Mouse (Mus musculus) lung, embryonic 16.5 days (tissue): ENCODE measurements at regions not wholly inside any gene's neighbourhood (a gene's known extent, or its start where the extent isn't known, plus 50 kb on each side); places are given as distances from the start of the nearest gene placed in this dataset.

ENCODE experiments used
- ATAC-seq: fragments of 200-750 bp; cut with Nextera tagmentation; 2 replicates; pipeline ENCODE4 v1.8.0; 2017; ENCODE audit warnings: low read depth, mild to moderate bottlenecking, moderate library complexity
- H3K27ac ChIP-seq: fragments of 300-500 bp; sonication (generic); 2 replicates; pipeline ENCODE4 v1.5.1; 2014; ENCODE audit warnings: mild to moderate bottlenecking, control low read depth, low read length
- H3K27me3 ChIP-seq: fragments of 300-500 bp; sonication (generic); 2 replicates; pipeline ENCODE4 v1.6.1; 2014; ENCODE audit warnings: low read depth, low read length, mixed read lengths; ENCODE audit not compliant: control insufficient read depth, insufficient read depth
- H3K36me3 ChIP-seq: fragments of 300-500 bp; sonication (generic); 2 replicates; pipeline ENCODE4 v1.6.1; 2014; ENCODE audit warnings: low read length; ENCODE audit not compliant: control insufficient read depth, insufficient read depth
- H3K4me1 ChIP-seq: fragments of 300-500 bp; sonication (generic); replicated peaks from 2 replicates; pipeline ENCODE4 v1.6.1; 2014; ENCODE audit warnings: low read length, mixed read lengths; ENCODE audit not compliant: control insufficient read depth, insufficient read depth
- H3K4me2 ChIP-seq: fragments of 300-500 bp; sonication (generic); 2 replicates; pipeline ENCODE4 v1.6.1; 2014; ENCODE audit warnings: low read depth, low read length, control low read depth
- H3K4me3 ChIP-seq: fragments of 300-500 bp; sonication (generic); 2 replicates; pipeline ENCODE4 v1.5.1; 2014; ENCODE audit warnings: mild to moderate bottlenecking, low read length, control low read depth
- H3K9ac ChIP-seq: fragments of 300-500 bp; sonication (generic); 2 replicates; pipeline ENCODE4 v1.6.1; 2014; ENCODE audit warnings: low read length, control low read depth
- H3K9me3 ChIP-seq: fragments of 300-500 bp; sonication (generic); 2 replicates; pipeline ENCODE4 v1.6.1; 2016; ENCODE audit warnings: low read length; ENCODE audit not compliant: control insufficient read depth
- WGBS: fragments of 180-500 bp; shearing (Covaris S2); extraction: QIAGEN DNeasy Blood & Tissue Kit; methylation state at CpG from one replicate; pipeline ENCODE4 v1.1.7; 2014; 5-methylcytosine and 5-hydroxymethylcytosine counted together

GRCm38 (mm10) chr7:125055951-125056625 lies 388.4 kb upstream of the Kdm8 start:
- H3K27ac ChIP-seq = no peak overlapping the region
- H3K9ac ChIP-seq = no peak overlapping the region
- no peaks in the 10 kb centered on the region for H3K36me3 ChIP-seq
- H3K9me3 ChIP-seq = no peaks in the 10 kb centered on the region
- no peak overlapping the region for H3K4me2 ChIP-seq
- no peak for ATAC-seq
- H3K4me3 ChIP-seq = no peak overlapping the region
- H3K4me1 ChIP-seq = no peaks in the 10 kb centered on the region
- H3K27me3 ChIP-seq = no peaks in the 10 kb centered on the region

DNA sequence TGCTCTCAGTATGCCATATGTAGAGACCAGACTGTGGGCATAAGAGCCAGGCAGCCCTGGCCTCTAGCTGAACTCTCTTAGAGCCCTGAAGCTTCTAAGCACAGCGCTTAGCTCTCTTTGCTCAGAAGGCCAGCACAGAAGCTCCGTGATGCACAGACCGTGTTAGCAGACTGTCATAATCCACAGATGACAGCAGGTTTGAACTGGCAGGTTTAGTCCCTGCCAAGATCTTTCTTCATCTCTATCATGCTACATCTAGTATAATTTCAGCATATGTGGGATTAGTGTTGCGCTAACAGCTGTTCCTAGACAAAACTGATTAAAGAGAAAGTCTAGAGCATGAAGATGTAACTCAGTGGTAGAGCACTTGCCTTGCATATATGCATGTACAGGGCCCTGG lies 342.0 kb upstream of the Kdm8 start:
- Histone ChIP-seq H3K27me3 (no peaks in the 10 kb centered on the region), H3K36me3 (no peaks in the 10 kb centered on the region), H3K4me1 (no peaks in the 10 kb centered on the region), H3K9me3 (no peaks in the 10 kb centered on the region), H3K4me2 (no peak overlapping the region), H3K27ac (no peak overlapping the region), H3K9ac (no peak overlapping the region), H3K4me3 (no peak overlapping the region)
- no peak for ATAC-seq
- WGBS = 85% methylated on average over 4 of the region's 4 CpGs

GRCm38 (mm10) chr7:125104011-125104410 lies 340.5 kb upstream of the Kdm8 start:
- H3K9ac ChIP-seq = no peak overlapping the region
- ATAC-seq = no peak
- H3K9me3 ChIP-seq = no peaks in the 10 kb centered on the region
- H3K4me3 ChIP-seq = no peak overlapping the region
- no peaks in the 10 kb centered on the region for H3K27me3 ChIP-seq
- H3K27ac ChIP-seq = no peak overlapping the region
- no peaks in the 10 kb centered on the region for H3K36me3 ChIP-seq
- WGBS = 68% methylated on average over 4 of the region's 4 CpGs
- no peak overlapping the region for H3K4me2 ChIP-seq
- no peaks in the 10 kb centered on the region for H3K4me1 ChIP-seq

- Histone ChIP-seq H3K4me2 (no peak overlapping the region), H3K27me3 (no peaks in the 10 kb centered on the region), H3K9ac (no peak overlapping the region), H3K4me1 (no peaks in the 10 kb centered on the region), H3K27ac (no peak overlapping the region), H3K4me3 (no peak overlapping the region), H3K36me3 (no peaks in the 10 kb centered on the region), H3K9me3 (no peaks in the 10 kb centered on the region)
- 77% methylated on average over 9 of the region's 9 CpGs for WGBS
- no peak for ATAC-seq
These were observed 331.6 kb upstream of the Kdm8 start for GRCm38 (mm10) chr7:125112820-125113273.

DNA sequence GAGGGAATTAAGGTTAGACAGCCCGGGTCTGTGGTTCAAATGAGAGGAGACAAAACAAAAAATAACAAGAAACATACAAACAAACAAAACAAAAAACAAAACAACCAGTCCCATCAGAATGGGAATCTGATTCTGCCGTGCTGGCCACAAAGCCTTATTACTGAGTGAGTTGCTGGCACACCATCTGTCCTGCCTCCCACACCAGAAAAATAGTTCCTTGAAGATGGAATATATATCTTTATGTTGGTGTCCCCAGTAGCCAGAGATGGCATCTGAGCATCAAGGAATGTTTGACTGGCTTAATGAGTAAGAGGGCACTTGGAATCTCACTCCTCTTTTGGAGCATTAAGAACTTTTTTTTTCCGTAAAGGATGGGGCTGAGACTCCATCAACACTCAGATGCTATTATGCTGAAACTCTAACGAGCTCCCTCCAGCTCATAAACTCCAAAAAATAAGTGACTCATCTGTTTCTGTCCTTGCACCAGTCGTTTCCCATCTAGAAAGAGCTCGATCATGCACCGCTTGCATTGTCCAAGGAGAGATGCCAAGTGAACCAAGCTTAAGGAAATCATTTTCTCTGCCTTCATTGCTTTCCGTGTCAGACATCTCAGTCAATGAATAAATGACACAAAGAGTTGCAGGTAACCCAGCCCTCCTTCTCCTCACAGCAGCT lies 329.0 kb upstream of the Kdm8 start:
- H3K4me3 ChIP-seq = no peak overlapping the region
- no peak overlapping the region for H3K27ac ChIP-seq
- no peak for ATAC-seq
- H3K9ac ChIP-seq = no peak overlapping the region
- no peaks in the 10 kb centered on the region for H3K4me1 ChIP-seq
- H3K36me3 ChIP-seq = no peaks in the 10 kb centered on the region
- H3K9me3 ChIP-seq = no peaks in the 10 kb centered on the region
- no peaks in the 10 kb centered on the region for H3K27me3 ChIP-seq
- no peak overlapping the region for H3K4me2 ChIP-seq
- WGBS = 74% methylated on average over 8 of the region's 8 CpGs

- no peak for ATAC-seq
- no peaks in the 10 kb centered on the region for H3K36me3 ChIP-seq
- H3K27ac ChIP-seq = no peak overlapping the region
- no peak overlapping the region for H3K4me3 ChIP-seq
- H3K27me3 ChIP-seq = no peaks in the 10 kb centered on the region
- no peak overlapping the region for H3K9ac ChIP-seq
- H3K4me2 ChIP-seq = no peak overlapping the region
- WGBS = 52% methylated on average over 8 of the region's 8 CpGs
- no peaks in the 10 kb centered on the region for H3K4me1 ChIP-seq
- H3K9me3 ChIP-seq = no peaks in the 10 kb centered on the region
These were observed 327.3 kb upstream of the Kdm8 start for GRCm38 (mm10) chr7:125117173-125117572.

DNA sequence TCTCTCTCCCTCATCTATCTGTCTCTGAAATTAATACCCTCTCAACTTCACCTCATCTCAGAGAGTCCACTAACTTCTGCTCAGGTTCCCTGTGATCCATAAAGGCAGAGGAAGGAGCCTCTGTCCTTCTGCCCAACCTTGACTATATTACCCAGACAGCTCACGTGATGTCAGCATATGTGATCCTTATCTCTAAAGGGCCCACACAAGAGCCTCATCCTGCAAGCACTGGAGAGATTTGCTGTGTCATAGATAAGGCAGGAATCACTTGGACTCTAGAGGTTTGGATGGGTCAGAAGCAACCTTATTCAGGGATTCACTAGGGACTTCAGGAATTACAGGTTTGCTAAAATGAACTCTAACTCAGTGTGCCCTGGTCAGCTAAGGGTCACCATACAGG lies 315.3 kb upstream of the Kdm8 start:
- Histone ChIP-seq H3K4me2 (no peak overlapping the region), H3K4me3 (no peak overlapping the region), H3K9me3 (no peaks in the 10 kb centered on the region), H3K27me3 (no peaks in the 10 kb centered on the region), H3K27ac (no peak overlapping the region), H3K36me3 (no peaks in the 10 kb centered on the region), H3K9ac (no peak overlapping the region), H3K4me1 (no peaks in the 10 kb centered on the region)
- 24% methylated on average over 1 of the region's 1 CpGs for WGBS
- ATAC-seq = no peak

GRCm38 (mm10) chr7:125131968-125132367 lies 312.5 kb upstream of the Kdm8 start:
- 50% methylated on average over 1 of the region's 1 CpGs for whole genome bisulfite sequencing
- Histone ChIP-seq H3K4me2 (no peak overlapping the region), H3K9ac (no peak overlapping the region), H3K9me3 (no peaks in the 10 kb centered on the region), H3K4me3 (no peak overlapping the region), H3K36me3 (no peaks in the 10 kb centered on the region), H3K27ac (no peak overlapping the region), H3K4me1 (no peaks in the 10 kb centered on the region), H3K27me3 (no peaks in the 10 kb centered on the region)
- no peak for ATAC-seq

- Histone ChIP-seq H3K27me3 (no peaks in the 10 kb centered on the region), H3K9ac (no peak overlapping the region), H3K4me3 (no peak overlapping the region), H3K4me2 (no peak overlapping the region), H3K36me3 (no peaks in the 10 kb centered on the region), H3K4me1 (no peaks in the 10 kb centered on the region), H3K27ac (no peak overlapping the region), H3K9me3 (no peaks in the 10 kb centered on the region)
- ATAC-seq = no peak
- 58% methylated on average over 3 of the region's 3 CpGs for WGBS
These were observed 305.9 kb upstream of the Kdm8 start for GRCm38 (mm10) chr7:125138607-125139006.
